Mouse (Mus musculus) bone marrow, adult 2 months (tissue): ENCODE measurements at regions not wholly inside any gene's neighbourhood (a gene's known extent, or its start where the extent isn't known, plus 50 kb on each side); places are given as distances from the start of the nearest gene placed in this dataset.

ENCODE experiments used
- CTCF ChIP-seq: fragments of 200-500 bp; IDR thresholded peaks from 2 replicates; pipeline ENCODE4 v1.5.1; 2011; ENCODE audit warnings: low read length, control low read depth; ENCODE audit not compliant: control insufficient read depth, insufficient read depth
- POLR2A ChIP-seq: fragments of 200-500 bp; IDR thresholded peaks from 2 replicates; pipeline ENCODE4 v1.6.1; 2011; ENCODE audit warnings: low read depth, mild to moderate bottlenecking, control low read depth, low read length, borderline replicate concordance; ENCODE audit not compliant: control insufficient read depth

DNA sequence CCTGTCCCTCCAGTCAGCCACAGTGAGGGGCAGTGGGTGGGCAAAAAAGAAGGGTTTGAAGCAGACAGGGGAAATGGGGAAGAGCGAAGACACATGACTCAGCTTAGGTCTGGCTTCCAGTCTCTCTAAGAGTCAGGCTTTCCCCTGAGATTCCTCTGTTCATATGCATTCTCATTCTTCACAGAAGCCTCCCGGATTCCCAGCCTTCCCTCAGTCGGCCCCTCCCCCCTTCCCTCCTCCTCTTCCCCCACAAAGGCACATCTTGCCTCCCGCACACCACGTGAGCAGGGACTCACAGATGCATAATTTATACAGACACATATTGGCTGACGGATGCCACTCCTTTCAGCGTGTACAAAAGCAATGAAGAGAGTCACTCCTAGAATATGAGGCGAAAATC lies 259.8 kb downstream of the Sox11 start:
- TF ChIP-seq CTCF (no peak), POLR2A (no peak)
